Mouse (Mus musculus) midbrain, embryonic 15.5 days (tissue): ENCODE measurements around the gene Rec114. TPM values are rescaled to one million over a fixed set of nuclear protein-coding genes. Genes with fewer than 3 reads are reported as not detected.

Experiments used
- ATAC-seq: fragments of 200-750 bp; cut with Nextera tagmentation; replicated peaks from 2 replicates; pipeline ENCODE4 v1.8.0; 2017; ENCODE audit warnings: moderate TSS enrichment
- H3K27ac ChIP-seq: fragments of 300-500 bp; sonication (generic); 2 replicates; pipeline ENCODE4 v1.5.1; 2015; ENCODE audit warnings: mild to moderate bottlenecking, inconsistent platforms
- H3K27me3 ChIP-seq: fragments of 300-500 bp; sonication (generic); replicated peaks from 2 replicates; pipeline ENCODE4 v1.6.1; 2015; ENCODE audit warnings: inconsistent platforms
- H3K36me3 ChIP-seq: fragments of 300-500 bp; sonication (generic); replicated peaks from 2 replicates; pipeline ENCODE4 v1.6.1; 2015; ENCODE audit warnings: inconsistent platforms
- H3K4me1 ChIP-seq: fragments of 300-500 bp; sonication (generic); 2 replicates; pipeline ENCODE4 v1.6.1; 2015; ENCODE audit warnings: inconsistent platforms
- H3K4me2 ChIP-seq: fragments of 300-500 bp; sonication (generic); 2 replicates; pipeline ENCODE4 v1.6.1; 2015; ENCODE audit warnings: inconsistent platforms, mild to moderate bottlenecking, moderate library complexity
- H3K4me3 ChIP-seq: fragments of 300-500 bp; sonication (generic); 2 replicates; pipeline ENCODE4 v1.5.1; 2015; ENCODE audit warnings: mild to moderate bottlenecking, inconsistent platforms
- H3K9ac ChIP-seq: fragments of 300-500 bp; sonication (generic); 2 replicates; pipeline ENCODE4 v1.6.1; 2015; ENCODE audit warnings: mild to moderate bottlenecking, inconsistent platforms
- H3K9me3 ChIP-seq: fragments of 300-500 bp; sonication (generic); 2 replicates; pipeline ENCODE4 v1.6.1; 2016; ENCODE audit warnings: inconsistent platforms
- WGBS: fragments of 180-500 bp; shearing (Covaris S2); methylation state at CpG from one replicate; pipeline ENCODE4 v1.1.7; 2015; ENCODE audit warnings: mixed read lengths; 5-methylcytosine and 5-hydroxymethylcytosine counted together
- polyA plus RNA-seq: library from polyadenylated mRNA; unstranded; fragments of >200 nt; fragmentation: Nextera tagmentation; extraction: Ambion mirVana; gene quantifications from 2 replicates; pipeline ENCODE4 v1.2.1, GENCODE M21; 2015

Gene Rec114
- polyA plus RNA-seq, 1 experiment from 2014 or later, result 1.4 TPM

DNA sequence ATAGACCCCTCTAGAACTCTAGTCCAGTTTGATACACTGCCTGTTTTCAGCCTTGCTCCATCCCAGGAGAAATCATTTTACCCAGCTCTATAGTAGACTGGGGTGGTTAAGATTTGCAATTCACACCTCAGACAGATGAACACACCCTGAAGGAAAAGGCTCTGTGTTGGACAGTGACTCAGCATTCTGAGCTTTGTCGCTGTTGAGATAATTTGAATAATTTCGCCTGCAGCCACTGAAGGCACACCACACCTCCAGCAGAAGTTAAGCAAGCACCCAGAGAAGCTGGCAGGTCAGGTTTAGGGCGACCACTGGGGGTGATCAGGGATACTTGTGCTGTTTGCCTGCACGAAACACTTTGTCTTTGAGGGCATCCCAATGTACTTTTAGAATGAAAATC lies 4.4 kb upstream of the Rec114 start:
- H3K27me3 ChIP-seq, result no peaks in the 10 kb centered on the region
- no peak overlapping the region for H3K9ac ChIP-seq
- H3K36me3 ChIP-seq, result no peaks in the 10 kb centered on the region
- no peak overlapping the region for H3K4me2 ChIP-seq
- H3K4me1 ChIP-seq, result peaks cover 6% of the 10 kb centered on the region; the same call in 1 of the 2 replicates
- 54% methylated on average over 4 of the region's 4 CpGs for WGBS
- no peak overlapping the region for H3K4me3 ChIP-seq
- H3K27ac ChIP-seq, result no peak overlapping the region
- ATAC-seq, result no peak
- no peaks in the 10 kb centered on the region for H3K9me3 ChIP-seq

DNA sequence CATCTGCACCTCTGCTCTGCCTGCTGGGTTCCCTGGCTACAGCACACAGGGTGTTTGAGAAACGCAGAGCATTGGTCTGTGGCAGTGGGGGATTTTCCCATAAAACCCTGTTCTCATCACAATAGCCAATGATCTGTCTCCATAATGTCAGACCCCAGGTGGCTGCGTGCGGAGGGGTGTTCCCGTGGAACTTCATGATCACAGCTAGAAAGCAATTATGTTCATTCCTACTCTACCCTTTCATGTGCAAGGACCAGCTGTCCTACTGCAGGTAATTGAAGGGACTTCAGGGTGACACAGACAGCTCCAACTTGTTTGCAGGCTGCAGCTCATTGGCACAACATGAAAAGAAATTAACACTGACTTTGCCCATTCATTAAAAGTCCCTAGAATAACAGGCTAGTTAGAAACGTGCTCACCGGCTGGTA lies 3.6 kb upstream of the Rec114 start:
- Histone ChIP-seq H3K27ac (peak overlapping the region; percentile 34; the same call in 1 of the 2 replicates), H3K9me3 (no peaks in the 10 kb centered on the region), H3K36me3 (no peaks in the 10 kb centered on the region), H3K4me3 (no peak overlapping the region), H3K4me1 (peaks cover 6% of the 10 kb centered on the region; the same call in 1 of the 2 replicates), H3K9ac (no peak overlapping the region), H3K4me2 (peak overlapping the region; percentile 24; the same call in 1 of the 2 replicates), H3K27me3 (no peaks in the 10 kb centered on the region)
- 0 out of 2 replicates have a peak, but pooled peaks have one; percentile 20 for ATAC-seq
- 25% methylated on average over 6 of the region's 6 CpGs for WGBS

DNA sequence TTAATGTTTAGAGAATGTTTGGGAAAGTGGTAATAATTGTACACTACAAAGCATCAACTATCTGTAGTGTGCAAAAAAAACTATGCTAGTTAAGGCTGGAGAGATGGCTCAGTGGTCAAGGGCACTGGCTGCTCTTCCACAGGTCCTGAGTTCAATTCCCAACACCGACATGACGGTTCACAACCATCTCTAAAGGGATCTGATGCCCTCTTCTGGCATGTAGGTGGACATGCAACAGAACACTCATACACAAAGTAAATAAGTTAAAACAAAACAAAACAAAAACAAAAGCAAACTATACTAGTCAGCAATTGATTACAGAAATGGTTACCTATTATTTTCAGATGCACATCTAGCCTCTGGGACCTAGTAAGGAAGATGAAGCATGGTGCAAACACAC lies 1.1 kb downstream of the Rec114 start:
- peaks cover 6% of the 10 kb centered on the region; the same call in 1 of the 2 replicates for H3K4me1 ChIP-seq
- H3K27me3 ChIP-seq, result no peaks in the 10 kb centered on the region
- 95% methylated on average over 2 of the region's 2 CpGs for WGBS
- no peak overlapping the region for H3K27ac ChIP-seq
- no peaks in the 10 kb centered on the region for H3K9me3 ChIP-seq
- H3K9ac ChIP-seq, result no peak overlapping the region
- no peak overlapping the region for H3K4me3 ChIP-seq
- H3K36me3 ChIP-seq, result no peaks in the 10 kb centered on the region
- no peak for ATAC-seq
- H3K4me2 ChIP-seq, result no peak overlapping the region

DNA sequence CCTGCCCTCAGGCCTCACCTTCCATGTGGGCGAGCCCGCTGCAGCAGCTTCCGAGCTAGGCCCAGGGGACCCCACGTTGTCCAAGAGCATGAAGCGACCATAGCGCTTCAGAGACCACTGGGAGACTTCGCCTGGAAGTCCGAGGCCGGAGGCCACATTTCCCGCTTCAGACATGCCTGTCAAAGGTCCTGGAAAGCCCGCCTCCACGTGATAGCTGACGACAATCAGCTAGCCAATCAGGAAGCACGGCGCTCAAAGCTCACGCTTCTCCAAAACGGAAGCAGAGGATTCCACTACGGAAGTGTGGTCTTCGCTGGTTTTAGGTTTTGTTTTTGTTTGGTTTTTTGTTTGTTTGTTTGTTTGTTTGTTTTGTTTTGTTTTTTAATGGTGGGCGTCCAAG lies 2.4 kb downstream of the Rec114 start:
- WGBS, result 82% methylated on average over 20 of the region's 20 CpGs
- H3K4me1 ChIP-seq, result no peaks in the 10 kb centered on the region
- H3K4me3 ChIP-seq, result no peak overlapping the region
- no peak overlapping the region for H3K27ac ChIP-seq
- H3K27me3 ChIP-seq, result no peaks in the 10 kb centered on the region
- ATAC-seq, result no peak
- no peak overlapping the region for H3K9ac ChIP-seq
- no peaks in the 10 kb centered on the region for H3K9me3 ChIP-seq
- no peak overlapping the region for H3K4me2 ChIP-seq
- no peaks in the 10 kb centered on the region for H3K36me3 ChIP-seq

DNA sequence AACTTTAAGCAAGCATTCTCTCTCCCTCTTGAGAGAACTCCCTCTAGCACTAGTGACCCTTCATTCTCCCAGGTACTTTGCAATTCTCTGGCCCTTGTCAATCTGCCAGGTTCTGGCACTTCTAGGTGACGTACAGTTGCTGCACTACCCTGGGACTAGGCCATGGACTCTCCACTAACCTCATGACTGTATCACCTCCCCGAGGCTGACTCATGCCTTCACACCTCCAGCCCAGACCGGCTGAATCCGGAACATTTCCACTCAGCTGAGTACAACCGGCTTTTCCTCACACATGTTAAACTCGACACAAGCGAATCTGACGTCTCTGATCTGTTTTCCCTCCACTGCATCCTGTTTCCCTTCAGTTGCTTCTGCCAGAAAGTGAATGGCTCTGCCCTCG lies 4.0 kb downstream of the Rec114 start:
- 77% methylated on average over 9 of the region's 9 CpGs for WGBS
- H3K4me2 ChIP-seq, result no peak overlapping the region
- H3K9me3 ChIP-seq, result no peaks in the 10 kb centered on the region
- no peak overlapping the region for H3K4me3 ChIP-seq
- no peak for ATAC-seq
- no peak overlapping the region for H3K9ac ChIP-seq
- no peaks in the 10 kb centered on the region for H3K27me3 ChIP-seq
- H3K4me1 ChIP-seq, result no peaks in the 10 kb centered on the region
- H3K36me3 ChIP-seq, result no peaks in the 10 kb centered on the region
- no peak overlapping the region for H3K27ac ChIP-seq

DNA sequence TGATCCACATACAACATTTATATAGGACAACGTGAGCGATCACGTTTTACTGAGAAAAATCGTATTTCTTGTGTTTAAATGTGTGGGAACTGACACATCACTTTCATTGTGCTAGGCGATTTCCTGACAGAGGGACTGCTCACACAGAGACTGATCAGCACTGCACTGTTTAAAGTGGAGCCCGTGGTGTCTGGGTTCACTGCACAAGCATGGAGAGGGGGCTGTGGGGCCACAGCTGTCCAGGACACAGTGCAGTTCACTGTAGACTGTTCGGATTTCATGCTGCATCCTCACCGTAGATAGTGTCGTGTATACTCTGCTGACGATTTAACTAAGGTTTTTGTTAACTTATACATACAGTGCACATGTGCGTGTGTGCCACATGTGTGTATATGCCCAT lies 20.6 kb downstream of the Rec114 start:
- H3K4me2 ChIP-seq, result no peak overlapping the region
- H3K9ac ChIP-seq, result no peak overlapping the region
- H3K4me3 ChIP-seq, result no peak overlapping the region
- H3K36me3 ChIP-seq, result no peaks in the 10 kb centered on the region
- ATAC-seq, result no peak
- no peaks in the 10 kb centered on the region for H3K9me3 ChIP-seq
- 79% methylated on average over 11 of the region's 11 CpGs for WGBS
- H3K27me3 ChIP-seq, result no peaks in the 10 kb centered on the region
- H3K27ac ChIP-seq, result no peak overlapping the region
- H3K4me1 ChIP-seq, result no peaks in the 10 kb centered on the region

DNA sequence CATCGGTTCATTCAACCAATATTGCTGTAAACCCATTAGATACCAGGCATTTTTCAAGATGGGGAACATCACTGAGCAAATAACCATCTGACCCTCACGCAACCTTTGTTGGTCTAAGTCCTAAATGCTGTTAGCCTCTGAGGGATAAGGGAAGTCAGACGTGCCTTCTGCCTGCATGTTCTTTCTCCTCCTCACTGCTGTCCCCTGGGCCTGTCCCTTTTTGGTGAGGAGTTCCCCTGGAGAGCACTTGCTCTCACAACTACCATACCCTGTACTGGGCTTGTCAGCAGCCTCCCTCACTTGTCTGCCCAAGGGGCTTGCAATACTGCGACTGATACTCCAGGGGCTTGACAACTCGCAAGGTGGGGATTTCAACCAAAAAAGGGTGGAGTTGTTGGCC lies 21.6 kb downstream of the Rec114 start:
- Histone ChIP-seq H3K9me3 (no peaks in the 10 kb centered on the region), H3K27me3 (no peaks in the 10 kb centered on the region), H3K27ac (no peak overlapping the region), H3K4me2 (no peak overlapping the region), H3K4me1 (no peaks in the 10 kb centered on the region), H3K9ac (no peak overlapping the region), H3K4me3 (no peak overlapping the region), H3K36me3 (no peaks in the 10 kb centered on the region)
- 74% methylated on average over 5 of the region's 5 CpGs for WGBS
- ATAC-seq, result no peak

DNA sequence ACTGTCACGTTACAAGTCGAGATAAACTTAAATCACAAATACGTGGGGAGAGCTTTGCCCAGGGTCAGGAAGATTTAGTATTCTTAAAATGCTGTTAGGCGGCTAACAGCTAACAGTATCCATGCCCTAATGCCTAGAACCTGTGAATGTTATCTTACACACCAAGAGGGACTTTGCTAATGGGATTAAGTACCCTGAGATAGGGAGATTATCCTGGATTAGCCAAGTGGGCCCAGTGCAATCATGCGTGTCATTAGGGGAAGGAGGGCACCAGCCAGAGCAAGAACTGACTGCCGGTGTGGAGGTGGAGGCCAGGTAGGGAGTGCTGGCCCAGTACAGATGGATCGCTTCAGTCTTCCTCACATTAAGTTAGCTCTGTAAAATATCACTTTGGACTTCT lies 22.7 kb downstream of the Rec114 start:
- no peaks in the 10 kb centered on the region for H3K27me3 ChIP-seq
- ATAC-seq, result no peak
- H3K9me3 ChIP-seq, result no peaks in the 10 kb centered on the region
- H3K9ac ChIP-seq, result no peak overlapping the region
- no peak overlapping the region for H3K27ac ChIP-seq
- no peak overlapping the region for H3K4me2 ChIP-seq
- WGBS, result 36% methylated on average over 7 of the region's 7 CpGs
- no peak overlapping the region for H3K4me3 ChIP-seq
- H3K36me3 ChIP-seq, result no peaks in the 10 kb centered on the region
- H3K4me1 ChIP-seq, result no peaks in the 10 kb centered on the region

DNA sequence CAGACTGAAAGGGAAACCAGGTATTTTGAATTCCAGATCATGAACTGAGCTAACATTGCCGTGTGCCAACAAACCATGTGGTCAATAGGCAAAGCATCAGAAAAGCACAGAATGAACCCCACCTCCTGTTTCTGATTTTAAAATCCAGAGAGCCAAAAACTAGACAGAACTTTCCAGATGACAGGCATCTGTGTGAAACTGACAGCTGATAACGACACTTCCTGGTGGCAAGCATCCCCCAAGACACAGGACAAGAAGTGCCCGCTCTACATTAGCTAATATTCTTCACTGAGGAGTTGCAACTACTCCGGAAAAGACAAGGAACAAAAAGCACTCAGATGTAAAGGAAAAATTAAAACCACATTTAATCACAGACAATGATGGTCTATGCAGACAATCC lies 23.6 kb downstream of the Rec114 start:
- H3K27ac ChIP-seq, result no peak overlapping the region
- H3K36me3 ChIP-seq, result no peaks in the 10 kb centered on the region
- H3K4me1 ChIP-seq, result no peaks in the 10 kb centered on the region
- WGBS, result 82% methylated on average over 4 of the region's 4 CpGs
- H3K9ac ChIP-seq, result no peak overlapping the region
- H3K4me3 ChIP-seq, result no peak overlapping the region
- H3K4me2 ChIP-seq, result no peak overlapping the region
- no peaks in the 10 kb centered on the region for H3K9me3 ChIP-seq
- H3K27me3 ChIP-seq, result no peaks in the 10 kb centered on the region
- ATAC-seq, result no peak

DNA sequence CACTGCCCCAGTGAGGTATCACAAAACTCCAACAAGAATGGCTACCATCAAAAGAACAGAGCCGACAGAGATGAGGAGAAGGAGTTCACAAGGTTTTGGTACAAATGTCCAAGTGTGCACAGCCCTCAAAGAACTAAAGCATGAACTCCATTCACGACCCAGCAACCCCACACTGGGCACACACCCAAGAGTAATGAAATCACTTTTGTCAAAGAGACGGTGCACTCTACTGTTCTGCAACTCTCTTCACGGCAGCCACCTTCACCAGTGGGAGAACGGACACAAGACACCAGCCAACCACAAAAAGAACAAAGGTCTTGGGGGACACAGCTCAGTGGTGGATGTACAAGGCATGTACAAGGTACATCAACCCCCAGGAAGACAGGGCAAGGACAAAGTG lies 24.3 kb downstream of the Rec114 start:
- Histone ChIP-seq H3K9me3 (no peaks in the 10 kb centered on the region), H3K36me3 (no peaks in the 10 kb centered on the region), H3K9ac (no peak overlapping the region), H3K4me3 (no peak overlapping the region), H3K27me3 (no peaks in the 10 kb centered on the region), H3K27ac (no peak overlapping the region), H3K4me1 (no peaks in the 10 kb centered on the region), H3K4me2 (no peak overlapping the region)
- ATAC-seq, result no peak
- 60% methylated on average over 5 of the region's 5 CpGs for WGBS

DNA sequence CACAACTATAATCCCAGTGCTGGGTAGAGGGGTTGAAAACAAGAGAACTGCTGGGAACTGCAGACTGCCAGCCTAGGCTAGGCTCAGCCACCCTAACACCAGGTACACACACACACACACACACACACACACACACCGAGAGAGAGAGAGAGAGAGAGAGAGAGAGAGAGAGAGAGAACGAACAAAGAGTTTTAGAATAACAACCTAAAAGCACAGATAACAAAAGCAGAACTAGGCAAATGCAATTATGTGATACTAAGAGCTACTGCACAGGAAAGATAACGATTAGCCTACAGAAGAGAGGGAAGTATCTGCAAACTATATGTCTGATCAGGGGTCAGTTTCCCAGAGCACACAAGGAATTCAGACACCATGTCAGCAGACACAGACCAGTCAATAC lies 24.8 kb downstream of the Rec114 start:
- no peak overlapping the region for H3K9ac ChIP-seq
- H3K27me3 ChIP-seq, result no peaks in the 10 kb centered on the region
- WGBS, result 65% methylated on average over 3 of the region's 3 CpGs
- no peak overlapping the region for H3K4me2 ChIP-seq
- H3K36me3 ChIP-seq, result no peaks in the 10 kb centered on the region
- ATAC-seq, result no peak
- no peaks in the 10 kb centered on the region for H3K4me1 ChIP-seq
- H3K4me3 ChIP-seq, result no peak overlapping the region
- H3K27ac ChIP-seq, result no peak overlapping the region
- no peaks in the 10 kb centered on the region for H3K9me3 ChIP-seq

DNA sequence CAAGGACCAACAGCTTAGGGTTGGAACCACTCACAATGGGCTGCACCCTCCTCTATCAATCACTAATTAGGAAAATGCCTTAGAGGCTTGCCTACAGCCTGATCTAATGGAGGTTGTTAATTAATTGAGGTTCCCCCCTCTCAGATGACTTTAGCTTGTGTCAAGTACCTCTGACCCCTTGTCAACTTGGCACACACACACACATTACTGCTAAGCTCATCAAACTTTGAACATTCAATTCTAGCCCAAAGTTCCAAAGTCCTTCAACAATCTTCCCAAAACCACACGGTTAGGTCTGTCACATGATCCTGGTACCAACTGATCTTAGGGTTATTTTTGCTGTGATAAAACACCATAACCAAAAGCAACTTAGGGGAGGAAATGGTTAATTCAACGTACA lies 26.9 kb downstream of the Rec114 start:
- no peaks in the 10 kb centered on the region for H3K36me3 ChIP-seq
- no peaks in the 10 kb centered on the region for H3K4me1 ChIP-seq
- H3K27me3 ChIP-seq, result no peaks in the 10 kb centered on the region
- ATAC-seq, result no peak
- H3K4me3 ChIP-seq, result no peak overlapping the region
- 65% methylated on average over 2 of the region's 2 CpGs for WGBS
- no peak overlapping the region for H3K9ac ChIP-seq
- no peak overlapping the region for H3K4me2 ChIP-seq
- H3K27ac ChIP-seq, result no peak overlapping the region
- no peaks in the 10 kb centered on the region for H3K9me3 ChIP-seq

DNA sequence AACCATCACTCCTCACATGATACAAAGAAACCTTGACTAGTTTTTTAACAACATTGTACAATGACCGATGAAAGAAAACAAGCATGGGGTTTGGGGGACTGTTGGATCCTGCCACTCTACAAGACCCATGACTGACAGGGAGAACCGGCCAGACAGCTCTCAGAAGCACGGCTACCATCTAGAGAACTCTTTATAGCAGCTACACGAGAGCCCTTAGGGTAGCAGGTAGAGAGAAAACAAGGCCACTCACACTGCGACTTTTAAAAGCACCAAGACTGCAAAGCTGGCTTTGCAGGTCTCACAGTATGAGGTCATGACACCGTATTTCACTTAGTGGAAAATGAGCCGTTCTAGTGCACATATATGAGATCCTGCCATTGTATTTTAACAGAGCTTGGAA lies 33.1 kb downstream of the Rec114 start:
- ATAC-seq, result no peak
- 77% methylated on average over 7 of the region's 7 CpGs for WGBS
- Histone ChIP-seq H3K4me3 (no peak overlapping the region), H3K9me3 (no peaks in the 10 kb centered on the region), H3K4me2 (no peak overlapping the region), H3K36me3 (no peaks in the 10 kb centered on the region), H3K27me3 (no peaks in the 10 kb centered on the region), H3K27ac (no peak overlapping the region), H3K4me1 (no peaks in the 10 kb centered on the region), H3K9ac (no peak overlapping the region)

DNA sequence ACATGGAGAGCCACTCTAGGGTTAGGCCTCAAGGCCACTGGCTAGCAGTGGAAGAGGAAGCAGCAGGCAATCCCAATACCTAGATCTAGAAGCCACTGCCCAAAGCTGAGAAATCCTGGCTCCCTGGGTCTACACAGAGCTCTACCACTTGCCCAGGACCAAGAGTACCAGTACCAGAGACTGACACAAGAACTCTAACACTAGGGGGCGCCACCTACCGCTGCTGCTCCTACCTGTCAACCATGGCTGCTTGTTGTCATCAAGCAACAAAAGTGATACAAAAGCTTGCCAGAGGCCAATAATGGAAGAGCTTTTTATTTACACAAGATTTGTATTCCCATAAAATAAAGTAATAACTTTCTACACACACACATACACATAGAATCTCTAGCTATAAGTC lies 33.8 kb downstream of the Rec114 start:
- Histone ChIP-seq H3K4me1 (no peaks in the 10 kb centered on the region), H3K4me3 (no peak overlapping the region), H3K36me3 (no peaks in the 10 kb centered on the region), H3K27ac (no peak overlapping the region), H3K4me2 (no peak overlapping the region), H3K9me3 (no peaks in the 10 kb centered on the region), H3K27me3 (no peaks in the 10 kb centered on the region), H3K9ac (no peak overlapping the region)
- WGBS, result 9% methylated on average over 2 of the region's 2 CpGs
- no peak for ATAC-seq
